Mouse (Mus musculus) thymus, adult 2 months (tissue): ENCODE results near the gene Cradd.

Source experiments
- CTCF ChIP-seq: fragments of 200-500 bp; IDR thresholded peaks from 2 replicates; pipeline ENCODE4 v1.5.1; 2012; ENCODE audit warnings: mild to moderate bottlenecking, control low read depth, low read length, moderate library complexity, borderline replicate concordance; ENCODE audit not compliant: control insufficient read depth, poor library complexity, insufficient read depth; ENCODE audit errors: extremely low read depth
- POLR2A ChIP-seq: fragments of 200-500 bp; IDR thresholded peaks from 2 replicates; pipeline ENCODE4 v1.6.1; 2012; ENCODE audit warnings: mild to moderate bottlenecking, low read length, control low read depth, moderate library complexity; ENCODE audit not compliant: control insufficient read depth, poor library complexity, insufficient read depth; ENCODE audit errors: extremely low read depth

DNA sequence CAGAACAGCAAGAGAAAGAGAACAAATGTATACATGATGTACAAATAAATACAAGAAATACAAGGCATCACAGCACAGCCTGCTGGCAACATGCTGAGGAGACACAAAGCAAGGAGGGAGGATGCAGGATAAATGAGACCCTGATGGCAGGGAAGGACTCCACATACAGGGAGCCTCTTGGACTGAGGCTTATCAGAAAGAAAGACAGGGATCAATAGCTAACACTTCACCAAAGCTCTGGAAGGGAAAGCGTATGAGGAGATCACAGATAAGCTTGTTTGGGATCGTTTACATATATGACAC is 78.3 kb downstream of the Cradd start:
- TF ChIP-seq POLR2A (no peak), CTCF (no peak)
